Mouse (Mus musculus): ENCODE data around the gene Eif2b1. TPM values are rescaled to one million over a fixed set of nuclear protein-coding genes. Genes with fewer than 3 reads are reported as not detected.
A peak's percentile ranks its signal among the peaks of the same experiment; 100 is the strongest.
"Not testable (repeated sequence)": the region's sequence is repeated elsewhere in the genome, so short reads cannot be mapped to it uniquely, and the experiment has no call there.

Eif2b1 gene
- total RNA-seq, 2 experiments from 2014 or later: 8.1 to 18.1 TPM

GRCm38 (mm10) chr5:124552094-124552472, 26.8 kb downstream of the Eif2b1 start:
- no peak for ATAC-seq (replicated peaks; ENCODE audit: low FRiP score, poor library complexity, severe bottlenecking)

GRCm38 (mm10) chr5:124551349-124552093, 27.4 kb downstream of the Eif2b1 start:
- ATAC-seq (replicated peaks; ENCODE audit: low FRiP score, poor library complexity, severe bottlenecking): not testable (repeated sequence)

GRCm38 (mm10) chr5:124550737-124551136, 28.2 kb downstream of the Eif2b1 start:
- not testable (repeated sequence) for ATAC-seq (replicated peaks; ENCODE audit: low FRiP score, poor library complexity, severe bottlenecking)

- ATAC-seq (replicated peaks; ENCODE audit: low FRiP score, poor library complexity, severe bottlenecking): no peak
Observed at GRCm38 (mm10) chr5:124541602-124541973, 37.3 kb downstream of the Eif2b1 start.

- peak; percentile 68 for ATAC-seq (replicated peaks; ENCODE audit: low FRiP score, poor library complexity, severe bottlenecking)
Observed at GRCm38 (mm10) chr5:124540905-124541601, 37.9 kb downstream of the Eif2b1 start.

- ATAC-seq (replicated peaks; ENCODE audit: low FRiP score, poor library complexity, severe bottlenecking): peak; percentile 97
Observed at GRCm38 (mm10) chr5:124540383-124540786, 38.5 kb downstream of the Eif2b1 start, which contains the start of gene Tmed2. Gene Tmed2, plus strand, starts transcription at chr5:124540695.

GRCm38 (mm10) chr5:124539905-124540304, 39.0 kb downstream of the Eif2b1 start:
- ATAC-seq (replicated peaks; ENCODE audit: low FRiP score, poor library complexity, severe bottlenecking): no peak

GRCm38 (mm10) chr5:124538813-124539792, 39.8 kb downstream of the Eif2b1 start:
- ATAC-seq (replicated peaks; ENCODE audit: low FRiP score, poor library complexity, severe bottlenecking): no peak

GRCm38 (mm10) chr5:124536776-124537175, 42.2 kb downstream of the Eif2b1 start:
- no peak for ATAC-seq (replicated peaks; ENCODE audit: low FRiP score, poor library complexity, severe bottlenecking)

- no peak for ATAC-seq (replicated peaks; ENCODE audit: low FRiP score, poor library complexity, severe bottlenecking)
Observed at GRCm38 (mm10) chr5:124535016-124535415, 43.9 kb downstream of the Eif2b1 start.

- ATAC-seq (replicated peaks; ENCODE audit: low FRiP score, poor library complexity, severe bottlenecking): no peak
Observed at GRCm38 (mm10) chr5:124532451-124532850, 46.5 kb downstream of the Eif2b1 start.

GRCm38 (mm10) chr5:124531583-124531930, 47.4 kb downstream of the Eif2b1 start:
- no peak for ATAC-seq (replicated peaks; ENCODE audit: low FRiP score, poor library complexity, severe bottlenecking)

- no peak for ATAC-seq (replicated peaks; ENCODE audit: low FRiP score, poor library complexity, severe bottlenecking)
Observed at GRCm38 (mm10) chr5:124530655-124531582, 48.0 kb downstream of the Eif2b1 start, which contains the start of gene Rilpl1. Gene Rilpl1, minus strand, starts transcription at chr5:124531391.

- no peak for ATAC-seq (replicated peaks; ENCODE audit: low FRiP score, poor library complexity, severe bottlenecking)
Observed at GRCm38 (mm10) chr5:124529697-124530096, 49.2 kb downstream of the Eif2b1 start.

GRCm38 (mm10) chr5:124529191-124529651, 49.7 kb downstream of the Eif2b1 start:
- ATAC-seq (replicated peaks; ENCODE audit: low FRiP score, poor library complexity, severe bottlenecking): no peak

GRCm38 (mm10) chr5:124528791-124529190, 50.1 kb downstream of the Eif2b1 start:
- no peak for ATAC-seq (replicated peaks; ENCODE audit: low FRiP score, poor library complexity, severe bottlenecking)

GRCm38 (mm10) chr5:124528351-124528750, 50.6 kb downstream of the Eif2b1 start:
- ATAC-seq (replicated peaks; ENCODE audit: low FRiP score, poor library complexity, severe bottlenecking): no peak

GRCm38 (mm10) chr5:124524943-124525342, 54.0 kb downstream of the Eif2b1 start:
- no peak for ATAC-seq (replicated peaks; ENCODE audit: low FRiP score, poor library complexity, severe bottlenecking)

GRCm38 (mm10) chr5:124523032-124523431, 55.9 kb downstream of the Eif2b1 start:
- no peak; the same call in 1 of the 2 replicates for ATAC-seq (replicated peaks; ENCODE audit: low FRiP score, poor library complexity, severe bottlenecking)

All from erythroblast, adult 5-6 weeks (primary cell).